ENCODE assay signal across 15 mouse cellular contexts in the genomic region with DNA sequence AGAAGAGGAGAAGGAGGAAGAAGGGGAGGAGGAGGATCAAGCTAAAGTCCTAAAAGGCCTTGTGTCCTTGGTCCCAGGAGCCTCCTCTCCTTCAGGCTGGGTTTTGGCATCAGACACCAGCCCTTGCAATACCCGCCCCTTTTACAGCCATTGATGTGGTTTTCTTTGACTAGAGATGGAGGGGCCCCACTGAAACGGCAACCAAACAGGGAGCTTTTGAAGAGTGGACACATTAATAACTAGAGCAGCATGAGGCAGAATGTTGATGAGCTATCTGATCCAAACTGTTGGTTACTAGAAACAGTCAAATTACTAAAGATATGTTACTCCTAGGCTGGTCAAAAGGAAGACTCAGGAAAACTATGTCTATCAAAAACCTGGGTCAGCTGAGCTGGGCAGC. TPM values are rescaled to one million over a fixed set of nuclear protein-coding genes. Genes with fewer than 3 reads are reported as not detected.
A peak's percentile ranks its signal among the peaks of the same experiment; 100 is the strongest.
DNase-seq lines count a peak whose midpoint lies in the region; ATAC-seq and TF ChIP-seq lines count a peak whose summit lies in the region.
"Had no signal": no experiment of that assay in that cellular context is flagged by ENCODE, and none has a peak within 500 bp of the region (broad histone marks: within the 10 kb centered on the region; RNA-seq: fewer than 3 reads in every experiment).

No protein-coding gene starts in this region.

- WGBS in intestine, postnatal 0 days = 25% methylated on average over 2 of the region's 2 CpGs
- WGBS in kidney, adult 2 months = 74% methylated on average over 2 of the region's 2 CpGs

- TF ChIP-seq POLR2A in kidney, adult 2 months (IDR thresholded peaks at IDR 0.05; ENCODE audit: low read depth, low read length) = no peak

- H3K27me3 ChIP-seq in intestine, postnatal 0 days (replicated peaks; ENCODE audit: control insufficient read depth, insufficient read depth, low read length) = no peaks in the 10 kb centered on the region
- no peaks in the 10 kb centered on the region for H3K27me3 ChIP-seq in kidney, adult 2 months (replicated peaks; ENCODE audit: control insufficient read depth, insufficient read depth, low read length)
- H3K27me3 ChIP-seq: embryonic facial prominence, embryonic 15.5 days; limb, embryonic 15.5 days; midbrain, embryonic 15.5 days had no signal

- H3K4me3 ChIP-seq in intestine, postnatal 0 days (ENCODE audit: low read depth, low read length) = no peak overlapping the region
- no peak overlapping the region for H3K4me3 ChIP-seq in kidney, adult 2 months (ENCODE audit: insufficient read depth, low read depth, low read length)
- H3K4me3 ChIP-seq: embryonic facial prominence, embryonic 15.5 days; layer of hippocampus, adult 2 months; limb, embryonic 15.5 days; midbrain, embryonic 15.5 days; myocyte had no signal

- H3K27ac ChIP-seq in intestine, postnatal 0 days (ENCODE audit: low read depth, low read length) = peak overlapping the region; percentile 80
- no peak overlapping the region for H3K27ac ChIP-seq in kidney, adult 2 months (ENCODE audit: insufficient read depth, low read depth, low read length)
- H3K27ac ChIP-seq: embryonic facial prominence, embryonic 15.5 days; hindbrain, embryonic 14.5 days; layer of hippocampus, adult 2 months; limb, embryonic 15.5 days; midbrain, embryonic 15.5 days had no signal

- no peak for TF ChIP-seq CTCF in intestine, postnatal 0 days (IDR thresholded peaks at IDR 0.05; ENCODE audit: low read depth)
- TF ChIP-seq CTCF in kidney, adult 2 months (conservative IDR thresholded peaks at IDR 0.05; ENCODE audit: insufficient read depth, insufficient read length, low read depth, low read length) = no peak

- peaks cover 6% of the 10 kb centered on the region for H3K4me1 ChIP-seq in intestine, postnatal 0 days (replicated peaks; ENCODE audit: control insufficient read depth, insufficient read depth, low read length)
- no peaks in the 10 kb centered on the region for H3K4me1 ChIP-seq in kidney, adult 2 months (ENCODE audit: control insufficient read depth, insufficient read depth, low read length)
- H3K4me1 ChIP-seq: midbrain, embryonic 15.5 days had no signal

- peak; percentile 41 for DNase-seq in CD4-positive, CD25-positive, alpha-beta regulatory T cell, adult 2 months (ENCODE audit: low read depth, low spot score)
- peak; percentile 35 for DNase-seq in thymus, postnatal 0 days (ENCODE audit: low spot score)
- DNase-seq in thymus, adult 18-20 months = no peak
- DNase-seq in adrenal gland, adult 2 months = no peak
- DNase-seq in embryo, embryonic 11 days = no peak
- DNase-seq in kidney, adult 2 months = no peak

- no peaks in the 10 kb centered on the region for H3K36me3 ChIP-seq in intestine, postnatal 0 days (ENCODE audit: control insufficient read depth, insufficient read depth)
- no peaks in the 10 kb centered on the region for H3K36me3 ChIP-seq in kidney, adult 2 months (ENCODE audit: control insufficient read depth, insufficient read depth, low read length)
- H3K36me3 ChIP-seq: embryonic facial prominence, embryonic 15.5 days; limb, embryonic 15.5 days; midbrain, embryonic 15.5 days had no signal

- no peak for ATAC-seq in CD4-positive, CD25-positive, alpha-beta regulatory T cell, adult 4 months
- no peak; the same call in 1 of the 2 replicates for ATAC-seq in intestine, postnatal 0 days
- ATAC-seq: activated CD4-positive, CD25-positive, alpha-beta regulatory T cell, adult 4 months; midbrain, embryonic 15.5 days had no signal

- no peak overlapping the region for H3K9ac ChIP-seq in intestine, postnatal 0 days (ENCODE audit: low read depth, low read length)
- H3K9ac ChIP-seq: embryonic facial prominence, embryonic 15.5 days; hindbrain, embryonic 14.5 days; limb, embryonic 15.5 days; midbrain, embryonic 15.5 days had no signal

- H3K4me2 ChIP-seq in intestine, postnatal 0 days (replicated peaks; ENCODE audit: low read depth) = peak overlapping the region; percentile 53
- H3K4me2 ChIP-seq: limb, embryonic 15.5 days; midbrain, embryonic 15.5 days had no signal

- no peaks in the 10 kb centered on the region for H3K9me3 ChIP-seq in intestine, postnatal 0 days (ENCODE audit: control insufficient read depth)
- H3K9me3 ChIP-seq: embryonic facial prominence, embryonic 15.5 days; limb, embryonic 15.5 days; midbrain, embryonic 15.5 days had no signal

RNA-seq across cellular contexts. Expression of gene Med13, which starts 39.1 kb away (rescaled TPM):
- 10 to 100 TPM in 1 of 2 experiments, 1 to 10 TPM in 1; 9.3 to 14.5 TPM for polyA plus RNA-seq in CD4-positive, CD25-positive, alpha-beta regulatory T cell, adult 4 months (2017; shearing (Covaris generic))
- 10.0 and 15.1 TPM in 2 replicates for polyA plus RNA-seq in thymus, postnatal 0 days (2015; fragmentation: Nextera tagmentation; extraction: Ambion mirVana)
- polyA plus RNA-seq in intestine, postnatal 0 days (2015; fragmentation: Nextera tagmentation; extraction: Ambion mirVana) = 6.1 and 6.4 TPM in 2 replicates
- total RNA-seq in adrenal gland, adult 2 months (2021) = 10 to 100 TPM; 35.7 to 51.4 TPM
- polyA plus RNA-seq in adrenal gland, adult 2 months (2012; rRNA removed) = 6.9 and 9.5 TPM in 2 replicates
- polyA plus RNA-seq in kidney, adult 2 months (2012; rRNA removed) = 19.1 and 19.4 TPM in 2 replicates

Comparison
In these comparisons a context has a peak if more than half of its experiments do, and no peak if none do; other contexts are left out.
1. DNase-seq: peak in CD4-positive, CD25-positive, alpha-beta regulatory T cell, adult 2 months (single experiment) and thymus, postnatal 0 days (single experiment); none in thymus, adult 18-20 months (0 of 2), adrenal gland, adult 2 months (single experiment), embryo, embryonic 11 days (single experiment) and kidney, adult 2 months (single experiment).